Mouse (Mus musculus): ENCODE measurements at regions not wholly inside any gene's neighbourhood (a gene's known extent, or its start where the extent isn't known, plus 50 kb on each side); places are given as distances from the start of the nearest gene placed in this dataset.
A peak's percentile ranks its signal among the peaks of the same experiment; 100 is the strongest.

GRCm38 (mm10) chr4:153321085-153321484, 161.5 kb downstream of the Ajap1 start:
- DNase-seq, result no peak

GRCm38 (mm10) chr4:153320602-153321001, 162.0 kb downstream of the Ajap1 start:
- DNase-seq, result no peak

DNA sequence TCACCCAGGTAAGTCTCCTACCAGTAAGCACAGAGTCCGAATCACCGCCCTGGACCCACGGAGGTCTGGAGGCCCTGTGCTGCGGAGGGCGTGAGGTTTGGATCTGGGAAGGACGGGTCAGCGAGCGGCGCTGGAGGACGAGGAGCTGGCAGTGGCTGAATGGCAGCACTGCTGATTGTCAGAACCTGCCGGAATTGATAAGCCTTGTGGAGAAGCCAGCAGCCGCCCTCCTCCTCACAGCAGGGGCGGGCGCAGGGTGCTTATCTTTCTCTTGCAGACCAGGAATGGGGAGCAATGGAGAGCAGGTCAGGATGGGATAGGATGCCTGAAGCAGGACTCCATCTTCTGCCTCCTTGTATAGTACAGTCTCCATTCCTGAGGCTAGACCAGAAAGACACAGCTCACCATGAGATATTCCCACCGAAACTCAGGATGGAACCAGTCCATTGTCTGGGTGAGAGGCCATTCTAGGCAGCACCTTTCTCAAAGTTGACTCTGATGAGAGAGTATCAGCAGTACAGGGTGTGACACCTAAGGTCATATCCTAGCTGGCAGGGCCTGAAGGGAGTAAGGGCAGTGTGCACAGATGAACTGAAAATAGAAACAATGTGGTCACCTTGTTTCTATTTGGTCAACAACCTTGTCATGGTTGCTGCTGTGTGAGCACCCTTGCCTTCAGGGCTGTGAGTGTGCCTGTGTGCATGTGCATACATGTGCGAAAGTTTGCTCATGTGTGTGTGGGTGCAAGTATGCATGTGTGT, 165.5 kb downstream of the Ajap1 start:
- peak; percentile 93 for DNase-seq

DNA sequence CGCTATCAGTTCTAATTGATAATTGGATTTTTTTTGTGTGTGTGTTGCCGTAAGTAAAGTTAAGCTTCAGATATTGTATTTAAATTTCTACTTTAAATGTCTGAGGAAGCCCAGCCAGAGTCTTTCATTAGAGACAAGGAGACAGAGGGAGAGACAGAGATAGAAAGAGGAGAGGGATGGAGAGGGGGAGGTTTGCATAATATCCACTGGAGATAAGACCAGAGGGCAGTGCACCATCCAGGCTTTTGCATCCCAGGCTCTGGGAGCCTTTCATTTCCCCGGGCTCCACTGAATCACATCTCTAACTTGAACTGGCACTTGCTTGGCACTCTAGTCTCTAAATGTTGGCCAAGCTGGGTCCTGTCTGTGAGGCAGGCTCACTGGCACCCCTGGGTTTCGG, 166.1 kb downstream of the Ajap1 start:
- no peak for DNase-seq

DNA sequence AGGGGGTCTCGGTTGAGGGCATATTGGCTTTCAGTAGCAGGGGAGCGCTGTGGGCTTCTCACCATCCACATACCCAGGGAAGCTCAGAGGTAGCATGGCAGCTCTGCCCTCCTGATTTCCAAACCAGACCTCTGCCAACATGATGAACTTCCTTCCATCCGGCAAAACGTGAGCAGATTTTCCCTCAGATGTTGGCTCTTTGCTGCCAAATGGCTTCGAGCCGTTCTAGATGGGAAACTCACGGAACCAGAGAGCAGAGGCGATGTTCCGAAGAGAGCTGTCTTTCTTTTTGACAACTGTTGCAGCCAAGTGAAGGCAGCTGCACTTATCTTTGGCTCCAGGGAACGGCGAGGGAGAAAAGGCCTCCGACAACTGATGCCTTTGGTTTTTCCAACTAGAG, 168.7 kb downstream of the Ajap1 start:
- no peak for DNase-seq

GRCm38 (mm10) chr4:153311574-153311973, 171.0 kb downstream of the Ajap1 start:
- DNase-seq, result no peak

DNA sequence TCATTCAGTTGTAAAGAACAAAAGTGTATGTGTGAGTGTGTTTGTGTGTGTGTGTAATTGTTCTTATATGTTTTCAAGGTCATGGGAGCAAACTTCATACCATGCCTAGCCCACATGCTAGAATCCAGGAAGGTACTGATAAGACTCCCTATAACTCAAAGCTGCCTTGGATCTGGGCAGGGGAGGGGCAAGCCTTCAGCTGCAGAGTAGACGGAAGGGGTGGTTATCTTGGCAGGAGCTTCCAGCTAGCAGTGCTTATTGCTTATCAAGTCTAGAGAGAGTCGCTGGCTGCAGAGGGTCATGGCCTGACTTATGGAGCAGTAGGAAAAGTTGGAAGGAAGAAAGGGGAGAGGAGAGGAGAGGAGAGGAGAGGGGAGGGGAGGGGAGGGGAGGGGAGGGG, 172.0 kb downstream of the Ajap1 start:
- DNase-seq, result no peak

DNA sequence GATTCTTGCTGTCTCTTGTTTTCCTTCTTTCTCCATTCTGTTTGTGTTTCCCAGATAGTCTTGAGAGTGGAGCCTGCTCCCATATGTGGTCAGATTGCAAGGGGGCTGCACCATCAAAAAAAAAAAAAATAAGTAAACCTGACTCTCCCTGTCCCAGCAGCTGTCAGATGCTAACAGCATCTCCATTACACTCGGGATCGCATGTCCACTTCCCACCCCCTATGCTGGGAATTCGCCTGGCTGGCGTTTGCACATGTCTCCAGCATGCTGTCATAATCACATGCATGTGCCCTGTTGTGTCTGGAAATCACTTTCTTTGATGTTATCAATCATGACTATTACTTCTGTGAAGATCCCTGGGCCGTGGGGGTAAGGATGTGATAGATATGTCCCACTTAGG, 179.1 kb downstream of the Ajap1 start:
- DNase-seq, result no peak

DNA sequence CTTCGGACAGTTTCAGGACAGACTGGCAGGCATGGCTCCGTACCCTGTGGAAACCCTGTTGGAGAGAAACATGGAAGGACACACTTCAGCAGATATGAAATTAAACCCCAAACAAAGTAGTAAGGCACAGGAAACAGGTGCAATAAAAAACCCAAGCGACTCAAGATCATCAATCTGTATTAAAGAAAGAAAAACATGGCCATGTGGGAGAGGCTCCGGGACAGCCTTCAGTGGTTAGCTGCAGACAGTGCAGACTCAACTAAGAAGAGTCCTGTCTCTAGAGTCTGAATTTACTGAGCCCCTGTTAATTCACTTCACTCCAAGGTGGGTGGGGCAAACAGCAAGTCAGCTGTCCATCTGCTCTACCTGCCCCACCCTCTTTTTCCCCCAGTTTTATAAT, 179.8 kb downstream of the Ajap1 start:
- no peak for DNase-seq

DNA sequence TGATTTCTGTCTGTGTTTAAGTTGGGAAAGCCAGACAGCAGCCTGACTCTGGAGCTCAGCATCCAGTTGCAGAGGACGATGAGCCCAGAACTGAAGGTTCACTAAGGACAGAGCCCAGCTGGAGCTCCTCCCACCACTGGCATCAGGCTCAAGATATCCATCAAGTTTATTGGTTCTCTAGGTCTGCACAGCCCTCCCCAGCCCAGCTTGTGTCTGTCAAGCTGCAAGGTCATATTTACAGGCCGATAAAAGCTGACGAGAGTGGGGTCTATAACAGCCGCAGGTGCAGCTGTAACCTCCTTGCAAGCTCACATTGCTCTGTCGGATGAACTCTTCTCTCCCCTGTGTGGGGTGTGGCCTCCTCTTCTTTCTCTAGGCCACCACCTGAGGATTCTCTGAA, 184.3 kb downstream of the Ajap1 start:
- DNase-seq, result no peak

GRCm38 (mm10) chr4:153294828-153295227, 187.8 kb downstream of the Ajap1 start:
- no peak for DNase-seq

DNA sequence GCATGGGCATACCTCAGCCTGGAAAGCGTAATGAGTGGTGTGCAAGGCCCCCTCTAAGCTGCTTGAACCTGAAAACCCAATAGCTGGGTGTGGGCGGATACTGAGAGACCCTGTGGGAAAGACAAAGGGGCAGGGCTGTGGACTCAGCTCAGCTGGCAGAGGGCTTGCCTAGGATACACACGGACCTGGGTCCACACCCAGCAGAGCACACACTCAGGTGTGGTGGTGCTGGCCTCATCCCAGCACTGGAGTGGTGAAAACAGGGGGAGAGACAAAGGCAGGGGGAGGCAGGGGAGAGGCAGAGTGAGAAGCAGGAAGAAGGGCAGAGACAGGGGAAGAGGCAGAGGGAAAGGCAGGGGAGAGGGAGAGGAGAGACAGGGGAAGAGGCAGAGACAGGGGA, 189.5 kb downstream of the Ajap1 start:
- DNase-seq, result no peak

DNA sequence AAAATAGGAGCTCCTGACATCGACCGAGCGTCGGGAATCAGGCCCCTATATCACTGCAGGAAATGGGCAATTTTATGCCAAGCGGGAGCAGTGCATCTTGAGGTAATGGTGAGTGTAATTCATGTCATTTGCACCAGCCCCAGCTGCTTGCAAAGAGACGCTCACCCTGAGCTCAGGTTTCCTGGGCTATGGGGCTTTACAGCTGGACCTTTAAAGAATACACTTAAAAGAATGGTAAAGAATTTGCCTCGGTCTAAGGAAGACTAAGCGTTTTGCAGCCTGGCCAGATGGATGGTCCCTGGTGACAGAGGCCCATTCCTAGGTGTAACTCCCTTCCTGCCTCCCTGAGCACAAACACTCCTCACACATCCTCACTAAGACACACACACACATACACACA, 194.2 kb downstream of the Ajap1 start:
- no peak for DNase-seq

DNA sequence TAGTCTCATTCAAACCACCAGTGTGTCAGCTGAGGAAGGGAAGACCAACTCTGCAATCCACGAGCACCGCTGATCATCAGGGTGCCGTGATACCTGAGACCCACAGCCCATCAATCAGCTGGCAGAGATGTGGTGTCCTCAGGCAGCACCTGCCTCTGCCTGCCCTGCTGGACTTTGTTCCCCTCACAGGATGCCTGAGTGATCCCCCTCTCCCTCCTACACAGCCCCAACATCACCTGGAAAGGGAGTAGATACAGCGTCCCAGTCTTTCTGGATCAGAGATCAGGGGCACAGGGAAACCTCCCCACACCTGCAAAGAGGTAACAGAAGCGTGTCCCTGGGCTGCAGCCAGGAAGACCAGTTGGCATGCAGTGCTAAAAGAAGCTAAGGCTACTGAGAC, 198.4 kb downstream of the Ajap1 start:
- DNase-seq, result no peak

DNA sequence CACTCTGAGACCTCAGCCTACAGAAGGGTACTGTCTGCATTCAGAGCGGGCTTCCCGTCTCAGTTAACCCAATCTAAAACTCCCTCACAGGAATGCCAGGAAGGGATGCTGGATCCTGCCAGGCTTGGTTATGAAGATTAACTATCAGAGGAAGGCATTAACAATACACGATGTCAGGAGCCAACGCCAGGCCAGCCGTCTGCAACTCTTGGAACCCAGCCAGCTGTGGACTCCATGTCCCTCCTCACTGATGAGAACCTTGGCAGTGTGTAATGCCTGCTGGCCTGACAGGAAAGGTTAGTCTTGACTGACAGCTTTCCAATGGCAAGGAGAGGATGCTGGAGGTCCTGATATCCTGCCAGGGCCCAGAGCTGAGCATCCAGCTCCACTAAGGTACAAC, 206.0 kb downstream of the Ajap1 start:
- no peak for DNase-seq

- no peak for DNase-seq
These were observed 211.2 kb downstream of the Ajap1 start for GRCm38 (mm10) chr4:153271376-153271775.

- no peak for DNase-seq
These were observed 219.3 kb downstream of the Ajap1 start for GRCm38 (mm10) chr4:153263216-153263805.

DNA sequence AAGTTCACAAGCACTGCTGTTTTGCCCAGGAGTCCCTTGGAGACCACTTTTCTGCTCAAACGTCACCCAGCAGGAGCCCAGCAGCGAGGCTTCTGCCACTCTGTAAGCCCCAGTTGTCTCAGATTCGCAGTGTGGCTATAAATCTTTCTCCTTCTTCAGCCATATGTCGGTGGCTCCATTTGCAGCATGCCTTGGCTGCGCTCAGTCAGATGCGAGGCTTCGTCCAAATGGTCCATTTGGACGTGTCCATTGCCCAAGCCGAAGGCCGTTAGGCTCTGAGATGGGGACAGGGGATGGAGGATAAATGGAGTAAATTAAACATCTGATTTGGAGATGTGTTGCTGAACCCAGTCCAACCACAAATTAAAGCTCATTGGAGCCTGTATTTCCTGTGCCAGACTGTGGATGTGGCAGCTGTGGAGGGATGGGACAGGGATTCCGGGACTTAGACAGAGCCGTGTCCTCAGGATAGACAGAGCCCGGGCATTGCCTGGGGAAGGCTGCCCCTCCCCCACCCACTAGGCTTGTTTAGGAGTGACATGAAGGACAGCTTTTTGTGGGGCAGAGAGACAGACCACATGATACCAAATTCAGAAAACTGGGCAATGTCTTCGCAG, 221.6 kb downstream of the Ajap1 start:
- DNase-seq, result no peak

GRCm38 (mm10) chr4:153251943-153252342, 230.7 kb downstream of the Ajap1 start:
- no peak for DNase-seq

- peak; percentile 90 for DNase-seq
These were observed 231.3 kb downstream of the Ajap1 start for GRCm38 (mm10) chr4:153251311-153251710.

DNA sequence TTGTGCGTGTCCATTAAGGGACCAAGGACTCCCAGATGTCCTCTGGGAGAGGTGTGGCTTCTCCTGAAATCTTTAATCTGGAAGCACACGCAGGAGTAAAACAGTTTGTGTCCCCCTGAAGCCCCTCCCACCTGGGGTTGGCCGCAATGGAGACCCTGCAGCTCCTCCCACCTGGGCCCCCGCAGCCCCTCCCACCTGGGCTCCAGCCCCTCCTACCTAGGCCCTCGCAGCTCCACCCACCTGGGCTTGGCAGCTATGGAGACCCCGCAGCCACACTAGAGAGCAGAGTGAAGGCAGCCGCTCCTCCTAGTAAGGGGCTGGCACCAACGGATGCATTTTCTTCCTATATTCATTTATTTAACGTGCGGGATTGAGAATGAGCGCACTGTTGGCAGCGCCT, 245.9 kb downstream of the Ajap1 start:
- no peak for DNase-seq

- DNase-seq, result no peak
These were observed 248.8 kb downstream of the Ajap1 start for GRCm38 (mm10) chr4:153233762-153234161.

DNA sequence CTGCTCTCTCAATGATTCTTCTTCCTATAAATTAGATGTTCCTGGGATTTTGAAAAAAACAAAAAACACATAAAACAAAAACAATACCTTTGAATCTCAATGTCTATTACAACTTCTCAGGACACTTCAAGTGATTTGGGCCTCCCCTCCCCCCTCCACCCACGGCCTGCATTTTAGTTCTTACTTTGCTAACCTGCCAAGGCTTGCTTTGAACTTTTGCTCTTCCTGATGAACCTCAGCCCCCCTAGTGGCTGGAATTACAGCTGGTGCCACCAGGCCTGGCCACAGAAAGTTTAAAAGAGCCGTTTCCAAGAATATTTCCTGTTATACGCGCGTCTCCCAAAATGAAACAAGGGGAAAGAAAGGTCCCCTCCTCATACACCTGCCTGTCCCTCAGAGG, 253.4 kb downstream of the Ajap1 start:
- DNase-seq, result no peak

- no peak for DNase-seq
These were observed 254.8 kb downstream of the Ajap1 start for GRCm38 (mm10) chr4:153227680-153228420.
